Mouse (Mus musculus): Measurements from ENCODE around the gene Lsm3. TPM values are rescaled to one million over a fixed set of nuclear protein-coding genes. Genes with fewer than 3 reads are reported as not detected.

Gene Lsm3
- polyA plus RNA-seq, 1 experiment from 2014 or later, result 84.4 TPM

- H3K27me3 ChIP-seq (ENCODE audit: control insufficient read depth, insufficient read depth, low read depth, low read length), result no peaks in the 10 kb centered on the region
- no peak overlapping the region for H3K4me2 ChIP-seq (ENCODE audit: low read depth, low read length)
- no peak overlapping the region for H3K4me3 ChIP-seq (ENCODE audit: low read depth, low read length)
- H3K9me3 ChIP-seq (replicated peaks; ENCODE audit: control insufficient read depth, low read length), result no peaks in the 10 kb centered on the region
- no peak overlapping the region for H3K27ac ChIP-seq (ENCODE audit: low read length)
- no peak for ATAC-seq (ENCODE audit: low read depth)
- 66% methylated on average over 4 of the region's 4 CpGs for WGBS (ENCODE audit: insufficient replicate concordance)
- no peaks in the 10 kb centered on the region for H3K36me3 ChIP-seq (ENCODE audit: control insufficient read depth, insufficient read depth)
- H3K9ac ChIP-seq (ENCODE audit: low read depth, low read length), result no peak overlapping the region
- no peaks in the 10 kb centered on the region for H3K4me1 ChIP-seq (ENCODE audit: control insufficient read depth, low read depth, low read length)
Measured at GRCm38 (mm10) chr6:91534268-91534667, 18.5 kb downstream of the Lsm3 start.

- H3K9ac ChIP-seq (ENCODE audit: low read depth, low read length), result no peak overlapping the region
- H3K27ac ChIP-seq (ENCODE audit: low read length), result no peak overlapping the region
- H3K9me3 ChIP-seq (replicated peaks; ENCODE audit: control insufficient read depth, low read length), result no peaks in the 10 kb centered on the region
- WGBS (ENCODE audit: insufficient replicate concordance), result 54% methylated on average over 3 of the region's 3 CpGs
- no peak for ATAC-seq (ENCODE audit: low read depth)
- H3K4me3 ChIP-seq (ENCODE audit: low read depth, low read length), result no peak overlapping the region
- no peaks in the 10 kb centered on the region for H3K27me3 ChIP-seq (ENCODE audit: control insufficient read depth, insufficient read depth, low read depth, low read length)
- no peak overlapping the region for H3K4me2 ChIP-seq (ENCODE audit: low read depth, low read length)
- no peaks in the 10 kb centered on the region for H3K36me3 ChIP-seq (ENCODE audit: control insufficient read depth, insufficient read depth)
- H3K4me1 ChIP-seq (ENCODE audit: control insufficient read depth, low read depth, low read length), result no peaks in the 10 kb centered on the region
Measured at GRCm38 (mm10) chr6:91535231-91535630, 19.5 kb downstream of the Lsm3 start.

- Histone ChIP-seq H3K9me3 (replicated peaks; ENCODE audit: control insufficient read depth, low read length) (no peaks in the 10 kb centered on the region), H3K27ac (ENCODE audit: low read length) (no peak overlapping the region), H3K9ac (ENCODE audit: low read depth, low read length) (no peak overlapping the region), H3K4me3 (ENCODE audit: low read depth, low read length) (no peak overlapping the region), H3K36me3 (ENCODE audit: control insufficient read depth, insufficient read depth) (no peaks in the 10 kb centered on the region), H3K4me2 (ENCODE audit: low read depth, low read length) (no peak overlapping the region), H3K27me3 (ENCODE audit: control insufficient read depth, insufficient read depth, low read depth, low read length) (no peaks in the 10 kb centered on the region), H3K4me1 (ENCODE audit: control insufficient read depth, low read depth, low read length) (no peaks in the 10 kb centered on the region)
- ATAC-seq (ENCODE audit: low read depth), result no peak
- 58% methylated on average over 11 of the region's 11 CpGs for WGBS (ENCODE audit: insufficient replicate concordance)
Measured at GRCm38 (mm10) chr6:91536047-91536765, 20.5 kb downstream of the Lsm3 start.

GRCm38 (mm10) chr6:91541276-91541675, 25.5 kb downstream of the Lsm3 start:
- no peaks in the 10 kb centered on the region for H3K36me3 ChIP-seq (ENCODE audit: control insufficient read depth, insufficient read depth)
- 44% methylated on average over 3 of the region's 3 CpGs for WGBS (ENCODE audit: insufficient replicate concordance)

GRCm38 (mm10) chr6:91543056-91543455, 27.3 kb downstream of the Lsm3 start:
- Histone ChIP-seq H3K27me3 (ENCODE audit: control insufficient read depth, insufficient read depth, low read depth, low read length) (no peaks in the 10 kb centered on the region; the same call in 1 of the 2 replicates), H3K36me3 (ENCODE audit: control insufficient read depth, insufficient read depth) (no peaks in the 10 kb centered on the region)

More at GRCm38 (mm10) chr6:91541276-91541675, 25.5 kb downstream of the Lsm3 start:
- no peaks in the 10 kb centered on the region for H3K9me3 ChIP-seq (replicated peaks; ENCODE audit: control insufficient read depth, low read length)
- H3K27ac ChIP-seq (ENCODE audit: low read length), result no peak overlapping the region
- H3K4me1 ChIP-seq (ENCODE audit: control insufficient read depth, low read depth, low read length), result no peaks in the 10 kb centered on the region; the same call in 1 of the 2 replicates
- ATAC-seq (ENCODE audit: low read depth), result no peak
- H3K27me3 ChIP-seq (ENCODE audit: control insufficient read depth, insufficient read depth, low read depth, low read length), result no peaks in the 10 kb centered on the region; the same call in 1 of the 2 replicates
- no peak overlapping the region for H3K9ac ChIP-seq (ENCODE audit: low read depth, low read length)
- H3K4me3 ChIP-seq (ENCODE audit: low read depth, low read length), result no peak overlapping the region
- H3K4me2 ChIP-seq (ENCODE audit: low read depth, low read length), result no peak overlapping the region

GRCm38 (mm10) chr6:91546241-91546884, 30.6 kb downstream of the Lsm3 start:
- Histone ChIP-seq H3K4me3 (ENCODE audit: low read depth, low read length) (no peak overlapping the region), H3K9me3 (replicated peaks; ENCODE audit: control insufficient read depth, low read length) (no peaks in the 10 kb centered on the region), H3K4me1 (ENCODE audit: control insufficient read depth, low read depth, low read length) (no peaks in the 10 kb centered on the region; the same call in 1 of the 2 replicates), H3K27ac (ENCODE audit: low read length) (no peak overlapping the region), H3K4me2 (ENCODE audit: low read depth, low read length) (no peak overlapping the region), H3K27me3 (ENCODE audit: control insufficient read depth, insufficient read depth, low read depth, low read length) (no peaks in the 10 kb centered on the region; the same call in 1 of the 2 replicates), H3K9ac (ENCODE audit: low read depth, low read length) (no peak overlapping the region), H3K36me3 (ENCODE audit: control insufficient read depth, insufficient read depth) (no peaks in the 10 kb centered on the region)
- peak; percentile 53 for ATAC-seq (ENCODE audit: low read depth)
- 14% methylated on average over 9 of the region's 9 CpGs for WGBS (ENCODE audit: insufficient replicate concordance)

More at GRCm38 (mm10) chr6:91543056-91543455, 27.3 kb downstream of the Lsm3 start:
- Histone ChIP-seq H3K27ac (ENCODE audit: low read length) (no peak overlapping the region), H3K4me3 (ENCODE audit: low read depth, low read length) (no peak overlapping the region), H3K4me1 (ENCODE audit: control insufficient read depth, low read depth, low read length) (no peaks in the 10 kb centered on the region; the same call in 1 of the 2 replicates), H3K9me3 (replicated peaks; ENCODE audit: control insufficient read depth, low read length) (no peaks in the 10 kb centered on the region), H3K9ac (ENCODE audit: low read depth, low read length) (no peak overlapping the region), H3K4me2 (ENCODE audit: low read depth, low read length) (no peak overlapping the region)
- 69% methylated on average over 5 of the region's 5 CpGs for WGBS (ENCODE audit: insufficient replicate concordance)
- ATAC-seq (ENCODE audit: low read depth), result no peak

GRCm38 (mm10) chr6:91547313-91547712, 31.6 kb downstream of the Lsm3 start:
- ATAC-seq (ENCODE audit: low read depth), result no peak
- H3K9ac ChIP-seq (ENCODE audit: low read depth, low read length), result no peak overlapping the region
- WGBS (ENCODE audit: insufficient replicate concordance), result 38% methylated on average over 1 of the region's 1 CpGs
- no peak overlapping the region for H3K4me2 ChIP-seq (ENCODE audit: low read depth, low read length)
- no peaks in the 10 kb centered on the region for H3K9me3 ChIP-seq (replicated peaks; ENCODE audit: control insufficient read depth, low read length)
- no peaks in the 10 kb centered on the region for H3K36me3 ChIP-seq (ENCODE audit: control insufficient read depth, insufficient read depth)
- H3K4me3 ChIP-seq (ENCODE audit: low read depth, low read length), result no peak overlapping the region
- no peak overlapping the region for H3K27ac ChIP-seq (ENCODE audit: low read length)
- no peaks in the 10 kb centered on the region; the same call in 1 of the 2 replicates for H3K4me1 ChIP-seq (ENCODE audit: control insufficient read depth, low read depth, low read length)
- H3K27me3 ChIP-seq (ENCODE audit: control insufficient read depth, insufficient read depth, low read depth, low read length), result no peaks in the 10 kb centered on the region; the same call in 1 of the 2 replicates

- no peak overlapping the region for H3K4me3 ChIP-seq (ENCODE audit: low read depth, low read length)
- 60% methylated on average over 5 of the region's 5 CpGs for WGBS (ENCODE audit: insufficient replicate concordance)
- H3K27ac ChIP-seq (ENCODE audit: low read length), result no peak overlapping the region
- H3K27me3 ChIP-seq (ENCODE audit: control insufficient read depth, insufficient read depth, low read depth, low read length), result no peaks in the 10 kb centered on the region; the same call in 1 of the 2 replicates
- H3K36me3 ChIP-seq (ENCODE audit: control insufficient read depth, insufficient read depth), result no peaks in the 10 kb centered on the region
- H3K4me2 ChIP-seq (ENCODE audit: low read depth, low read length), result no peak overlapping the region
- H3K9ac ChIP-seq (ENCODE audit: low read depth, low read length), result no peak overlapping the region
- H3K9me3 ChIP-seq (replicated peaks; ENCODE audit: control insufficient read depth, low read length), result no peaks in the 10 kb centered on the region
- no peaks in the 10 kb centered on the region; the same call in 1 of the 2 replicates for H3K4me1 ChIP-seq (ENCODE audit: control insufficient read depth, low read depth, low read length)
- no peak for ATAC-seq (ENCODE audit: low read depth)
Measured at GRCm38 (mm10) chr6:91549621-91550020, 33.9 kb downstream of the Lsm3 start.

- no peaks in the 10 kb centered on the region for H3K36me3 ChIP-seq (ENCODE audit: control insufficient read depth, insufficient read depth)
- H3K4me3 ChIP-seq (ENCODE audit: low read depth, low read length), result no peak overlapping the region
- H3K9ac ChIP-seq (ENCODE audit: low read depth, low read length), result no peak overlapping the region
- H3K4me1 ChIP-seq (ENCODE audit: control insufficient read depth, low read depth, low read length), result no peaks in the 10 kb centered on the region
- no peak for ATAC-seq (ENCODE audit: low read depth)
- 89% methylated on average over 3 of the region's 3 CpGs for WGBS (ENCODE audit: insufficient replicate concordance)
- H3K4me2 ChIP-seq (ENCODE audit: low read depth, low read length), result no peak overlapping the region
- no peaks in the 10 kb centered on the region for H3K9me3 ChIP-seq (replicated peaks; ENCODE audit: control insufficient read depth, low read length)
- H3K27ac ChIP-seq (ENCODE audit: low read length), result no peak overlapping the region
- H3K27me3 ChIP-seq (ENCODE audit: control insufficient read depth, insufficient read depth, low read depth, low read length), result no peaks in the 10 kb centered on the region
Measured at GRCm38 (mm10) chr6:91551671-91552070, 35.9 kb downstream of the Lsm3 start.

All from liver, embryonic 16.5 days (tissue).